Mouse (Mus musculus) testis, adult 10 weeks (tissue): ENCODE measurements around the gene Serpinb3c. TPM values are rescaled to one million over a fixed set of nuclear protein-coding genes. Genes with fewer than 3 reads are reported as not detected.

ENCODE experiments used
- polyA plus RNA-seq: library from polyadenylated mRNA; stranded (reverse); fragments of 350-450 nt; fragmentation: Illumina TruSeq; extraction: RNeasy Lipid Tissue Mini Kit (QIAGEN cat#74804); gene quantifications from one replicate; pipeline ENCODE4 v1.2.3, GENCODE M21; 2014; ENCODE audit warnings: low read depth, low replicate concordance

Gene Serpinb3c
- not detected for polyA plus RNA-seq

DNA sequence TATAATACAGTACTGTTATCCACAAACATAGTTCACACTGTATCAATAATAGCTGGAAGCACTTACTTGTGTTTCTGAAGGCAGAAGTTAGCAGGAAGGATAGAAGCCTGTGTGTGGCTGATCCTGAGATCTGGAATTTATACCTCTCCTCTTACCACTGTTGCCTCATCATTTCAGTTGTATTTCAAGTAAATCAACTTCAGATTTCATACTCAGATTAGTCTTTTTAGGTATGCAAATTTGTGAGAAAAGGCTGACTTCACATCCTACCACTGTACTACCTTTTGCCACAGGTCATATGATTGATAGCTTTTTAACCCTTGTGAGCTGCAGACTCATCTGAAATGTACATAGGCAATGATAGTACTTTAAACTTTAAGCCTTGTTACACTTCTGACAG, at the start of gene Serpinb3c, which contains the start of gene Serpinb3b:
TSS of gene Serpinb3c (minus strand) at position 111 of the 400 bp plus-strand sequence.
TSS of gene Serpinb3b (minus strand) at position 101 of the 400 bp plus-strand sequence.

Other genes starting within 250 kb of the Serpinb3c start
- gene Serpinb3a, start 226.1 kb downstream of the Serpinb3c start, polyA plus RNA-seq = not detected
- not detected for gene Serpinb3d, start 194.9 kb downstream of the Serpinb3c start, polyA plus RNA-seq
- not detected for gene Serpinb3b, start within 50 bp of the Serpinb3c start, polyA plus RNA-seq
- gene Serpinb11, start 82.8 kb upstream of the Serpinb3c start, polyA plus RNA-seq = not detected
- gene Serpinb7, start 121.3 kb upstream of the Serpinb3c start, polyA plus RNA-seq = 0.25 TPM
- 0.80 TPM for gene Serpinb2, start 233.1 kb upstream of the Serpinb3c start, polyA plus RNA-seq